Mouse (Mus musculus) cerebellum, adult (tissue): ENCODE data around the gene Pdss2.
A peak's percentile ranks its signal among the peaks of the same experiment; 100 is the strongest.

Source experiments
- ATAC-seq: cut with Nextera tagmentation; 2 replicates; pipeline ENCODE4 v1.9.2; 2017; ENCODE audit warnings: mild to moderate bottlenecking, moderate library complexity, mixed read lengths; ENCODE audit not compliant: insufficient number of reproducible peaks, low FRiP score, low TSS enrichment

The Pdss2 gene

GRCm38 (mm10) chr10:43294331-43294730 is 73.0 kb downstream of the Pdss2 start:
- ATAC-seq = peak; percentile 49; the same call in 1 of the 2 replicates

DNA sequence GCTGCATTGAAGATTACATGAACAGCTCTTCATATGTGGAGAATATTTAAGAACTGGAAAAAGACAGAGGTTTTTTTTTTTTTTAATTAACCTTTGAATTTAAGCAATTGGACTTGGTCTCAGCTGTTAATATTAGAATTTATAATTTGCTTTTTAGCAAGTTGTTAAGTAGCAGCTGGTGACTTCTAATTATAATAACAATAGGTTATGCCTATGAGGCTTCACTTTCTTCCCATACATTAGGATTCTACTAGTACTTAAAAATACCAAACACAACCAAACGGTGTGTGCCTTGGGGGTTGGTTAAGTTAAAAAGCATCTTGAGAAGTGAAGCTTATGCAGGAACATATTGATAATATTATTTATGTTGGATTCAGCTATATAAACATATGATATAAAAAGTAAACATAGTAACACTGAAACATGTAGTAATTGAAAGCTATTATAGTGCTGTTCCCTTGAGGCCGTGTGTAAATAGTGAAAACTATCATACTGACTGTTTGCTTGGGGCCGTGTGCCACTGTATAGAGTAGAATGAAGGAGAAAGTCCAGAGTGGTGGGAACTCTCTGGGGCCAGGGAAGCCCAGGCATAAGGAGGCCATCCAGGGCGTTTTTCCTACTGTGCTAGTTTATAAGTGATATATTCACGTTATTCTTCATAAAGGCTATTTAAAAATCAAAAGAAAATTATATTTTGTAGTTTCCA is 87.0 kb downstream of the Pdss2 start:
- no peak for ATAC-seq

DNA sequence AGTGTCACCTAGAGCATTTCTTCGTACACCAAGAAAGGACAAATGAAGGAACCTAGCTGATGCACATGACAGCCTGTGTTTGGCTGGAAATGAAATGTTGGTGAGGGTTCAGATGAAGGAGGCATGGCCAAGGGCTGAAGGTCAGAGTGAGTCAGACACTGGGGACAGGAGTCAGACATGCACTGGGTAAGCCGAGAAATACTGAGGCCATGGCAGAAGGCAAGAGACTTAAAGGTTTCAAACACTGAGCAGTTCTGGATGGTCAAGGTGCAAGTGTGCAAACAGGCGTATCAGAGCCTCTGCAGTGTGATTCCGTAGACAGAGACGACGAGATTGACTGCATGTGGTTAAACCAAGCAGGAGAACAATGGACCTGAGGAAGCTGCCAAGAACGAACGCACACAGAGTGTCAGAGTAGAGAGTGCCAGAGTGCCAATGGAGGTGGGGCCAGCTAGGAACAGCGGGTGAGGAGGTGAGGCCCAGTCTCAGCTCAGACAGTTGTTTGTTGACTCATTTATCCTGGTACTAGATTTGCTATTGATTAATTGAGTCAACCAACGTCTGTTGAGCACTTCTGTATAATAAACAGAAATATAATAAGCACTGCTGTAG is 89.6 kb downstream of the Pdss2 start:
- ATAC-seq = peak; percentile 58; the same call in 1 of the 2 replicates

DNA sequence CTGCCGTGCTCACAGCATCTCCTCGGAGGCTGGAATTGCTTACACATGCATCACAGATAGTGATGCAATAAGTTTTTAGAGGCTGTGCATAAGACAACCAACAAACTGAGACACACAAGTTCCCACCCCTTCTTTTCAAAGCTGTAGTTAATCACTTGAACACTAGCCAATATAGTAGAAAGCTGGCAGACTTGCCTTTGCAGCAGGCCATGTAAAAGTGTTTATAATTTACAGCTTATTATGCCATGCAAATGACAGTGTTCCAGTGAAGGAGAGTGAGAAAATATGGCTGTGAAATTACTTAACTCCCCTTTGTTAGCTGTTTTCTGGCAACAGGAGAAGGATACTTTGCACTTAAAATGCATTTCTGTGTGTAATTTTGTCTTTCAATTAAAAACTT is 90.9 kb downstream of the Pdss2 start:
- ATAC-seq = no peak

DNA sequence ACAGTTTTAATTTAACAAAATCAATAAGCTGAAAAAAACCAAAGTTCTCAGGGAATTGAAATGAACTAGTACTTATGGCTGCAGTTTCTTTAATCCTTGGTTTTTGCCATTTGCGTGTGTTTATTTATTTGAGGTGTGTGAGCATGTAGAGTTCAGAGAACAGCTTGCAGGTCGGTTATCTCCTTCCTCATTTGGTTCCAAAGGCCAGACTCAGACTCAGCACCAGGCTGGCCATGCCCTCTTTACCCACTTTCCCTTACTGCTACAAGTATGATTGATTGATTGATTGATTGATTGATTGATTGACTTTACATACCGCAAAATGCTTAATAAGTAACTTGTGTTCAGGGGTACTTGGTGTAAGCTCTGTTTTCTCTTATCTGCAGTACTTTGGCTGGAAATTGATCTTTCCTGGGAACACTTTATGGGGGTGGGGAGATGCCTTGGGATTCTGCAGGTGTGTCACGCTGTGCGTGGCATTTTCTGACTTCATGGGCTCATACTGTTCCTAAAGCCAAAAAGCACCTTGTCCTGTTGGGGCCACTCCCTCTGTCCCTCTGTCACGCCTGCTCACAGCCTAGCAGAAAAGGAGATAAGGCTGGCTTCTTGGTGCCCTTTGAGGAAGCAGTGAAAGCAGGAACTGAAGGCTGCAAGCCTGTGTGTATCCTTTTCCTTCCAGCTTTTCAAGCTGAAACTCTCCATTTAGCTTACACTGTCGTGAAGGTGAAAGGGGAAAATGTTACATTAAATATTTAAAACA is 91.6 kb downstream of the Pdss2 start:
- ATAC-seq = no peak

GRCm38 (mm10) chr10:43315228-43315627 is 93.9 kb downstream of the Pdss2 start:
- no peak for ATAC-seq

DNA sequence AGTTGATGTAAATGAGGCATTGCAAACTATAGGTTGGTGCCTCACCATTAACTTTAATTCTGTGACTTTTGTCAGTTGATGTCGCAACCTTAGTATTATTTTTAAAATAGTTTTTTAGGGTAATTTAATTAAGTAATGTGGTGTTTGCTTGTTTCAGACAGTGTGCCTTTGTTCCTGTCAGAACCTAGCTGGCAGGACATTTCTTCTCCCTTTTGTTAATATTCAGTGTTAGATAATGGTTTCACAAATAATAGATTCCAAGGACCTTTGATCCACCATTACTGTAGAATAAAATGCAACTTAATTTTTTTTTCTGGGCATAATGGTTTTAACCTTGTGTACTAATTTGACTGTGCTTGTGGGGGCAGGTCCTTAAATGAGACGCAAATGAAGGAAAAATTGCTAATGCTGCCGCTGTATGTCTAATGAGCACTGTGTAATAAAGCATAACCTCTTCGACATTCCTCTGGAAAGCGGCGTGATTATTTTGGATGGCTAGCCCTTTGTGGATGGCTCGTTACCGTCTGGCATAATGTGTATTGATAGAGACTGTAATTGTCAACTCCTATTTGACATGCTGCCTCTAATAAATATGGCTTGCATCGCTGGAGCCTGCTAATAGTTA is 96.2 kb downstream of the Pdss2 start:
- no peak for ATAC-seq

DNA sequence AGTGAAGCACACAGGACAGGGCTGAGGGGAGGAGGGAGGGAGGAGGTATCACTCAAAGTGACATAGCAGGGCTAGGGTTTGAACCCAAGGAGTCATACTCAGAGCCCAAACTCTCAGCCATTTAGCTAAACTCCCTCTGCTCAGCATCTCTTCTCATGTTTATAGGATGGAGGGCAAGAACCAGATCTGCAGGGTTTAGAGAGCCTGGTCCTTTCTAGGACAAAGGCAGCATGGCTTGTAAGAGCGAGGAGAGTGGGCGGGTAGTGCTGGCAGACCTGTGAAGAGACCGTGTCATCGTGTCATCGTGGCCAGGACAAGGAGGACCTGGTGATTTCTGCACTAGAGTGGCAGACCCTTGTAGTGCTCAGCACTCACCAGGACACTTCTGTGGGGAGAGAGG is 99.7 kb downstream of the Pdss2 start:
- ATAC-seq = no peak

DNA sequence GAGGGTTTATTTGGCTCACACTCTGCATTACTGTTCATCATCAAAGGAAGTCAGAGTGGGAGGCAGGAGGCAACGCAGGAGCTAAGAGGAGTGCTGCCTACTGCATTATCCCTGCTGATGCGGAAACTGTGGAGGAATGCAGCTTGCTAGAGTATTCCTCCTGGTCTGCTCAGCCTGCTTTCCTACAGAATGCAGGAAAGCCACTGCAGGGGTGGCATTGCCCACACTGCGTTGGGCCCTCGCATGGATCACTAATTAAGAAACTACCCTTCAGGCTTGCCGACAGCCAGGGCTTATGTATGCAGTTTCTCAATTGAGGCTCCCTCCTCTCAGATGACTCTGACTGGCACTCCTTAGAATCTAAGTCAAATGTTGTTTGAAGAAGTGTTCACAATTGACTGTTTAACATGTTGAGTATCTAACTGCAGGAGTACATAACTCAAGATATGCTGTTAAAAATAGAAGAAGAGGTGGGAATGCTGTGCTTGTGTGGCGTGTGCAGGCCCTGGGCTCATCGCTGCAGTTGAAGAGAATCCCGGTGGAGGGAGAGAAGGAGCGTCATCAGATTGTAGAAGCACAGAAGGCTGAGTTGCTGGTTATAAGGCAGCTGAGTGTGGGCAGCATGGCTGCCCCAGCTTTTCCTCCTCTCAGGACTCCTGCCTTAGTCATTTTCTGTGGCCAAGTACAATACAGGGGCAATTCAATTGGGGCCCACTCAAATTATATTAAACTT is 101.3 kb downstream of the Pdss2 start:
- no peak for ATAC-seq

DNA sequence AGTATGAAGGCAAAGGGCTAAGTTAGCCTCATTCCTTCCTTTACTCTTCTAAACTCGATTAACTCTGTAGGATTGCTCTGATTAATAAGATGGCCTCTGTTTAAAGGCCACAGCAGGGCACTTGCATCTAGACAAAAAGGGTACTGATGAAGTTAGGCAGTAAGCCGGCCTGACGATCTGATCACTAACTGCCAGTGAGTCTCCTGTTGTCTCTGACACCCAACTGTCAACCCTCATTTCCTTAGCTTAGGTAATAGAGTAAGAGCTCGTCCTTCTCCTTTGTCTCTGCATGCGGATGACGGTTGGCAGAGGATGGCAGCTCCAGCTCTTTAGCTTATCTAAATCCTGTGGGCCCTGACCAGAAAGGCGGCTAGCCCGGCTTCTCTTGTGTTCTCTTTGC is 102.1 kb downstream of the Pdss2 start:
- no peak for ATAC-seq

GRCm38 (mm10) chr10:43329813-43330212 is 108.5 kb downstream of the Pdss2 start:
- ATAC-seq = no peak

- no peak for ATAC-seq
These were observed 109.4 kb downstream of the Pdss2 start for GRCm38 (mm10) chr10:43330691-43331090.

GRCm38 (mm10) chr10:43331931-43332701 is 110.8 kb downstream of the Pdss2 start:
- ATAC-seq = no peak

- ATAC-seq = no peak
These were observed 114.6 kb downstream of the Pdss2 start for GRCm38 (mm10) chr10:43335874-43336273.

GRCm38 (mm10) chr10:43337110-43337509 is 115.8 kb downstream of the Pdss2 start:
- ATAC-seq = no peak

- ATAC-seq = no peak
These were observed 118.5 kb downstream of the Pdss2 start for GRCm38 (mm10) chr10:43339811-43340210.

DNA sequence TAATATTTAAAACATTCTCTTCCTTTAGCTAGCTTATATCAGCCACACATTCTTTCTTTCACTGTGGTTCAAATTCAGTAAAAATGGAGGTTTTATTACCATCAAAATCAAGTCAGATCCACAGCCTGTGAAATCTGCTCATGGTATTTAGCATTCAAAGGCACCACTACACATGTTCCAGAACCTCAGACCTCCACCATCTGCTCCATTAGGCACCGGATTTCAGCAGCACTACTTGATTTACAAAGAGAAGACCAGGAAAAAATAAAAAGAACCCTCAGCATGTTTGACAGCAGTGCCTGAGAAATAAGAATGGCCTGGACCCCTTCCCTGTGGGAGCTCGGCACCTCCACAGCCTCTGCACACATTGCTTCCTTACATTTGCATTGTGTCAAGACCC is 128.4 kb downstream of the Pdss2 start:
- ATAC-seq = no peak

DNA sequence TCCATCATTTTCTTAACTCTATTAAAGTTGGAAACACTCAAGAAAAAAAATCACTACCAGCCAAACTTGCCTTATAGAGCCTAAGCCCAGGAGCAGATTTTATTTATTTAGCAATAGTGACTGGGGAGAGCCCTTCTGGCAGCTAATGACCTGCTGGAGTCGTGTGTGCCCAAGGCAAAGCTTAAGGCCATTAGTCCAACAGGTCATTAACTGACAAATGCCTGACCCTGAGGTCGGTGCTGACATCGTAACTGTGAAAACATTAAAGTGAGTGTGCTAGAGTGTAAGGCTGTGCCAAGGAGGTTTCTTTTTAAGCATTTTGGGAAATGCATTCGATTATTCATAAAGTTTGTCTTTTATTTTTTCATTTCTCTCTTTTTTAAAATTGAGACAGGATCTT is 136.6 kb downstream of the Pdss2 start:
- no peak for ATAC-seq

DNA sequence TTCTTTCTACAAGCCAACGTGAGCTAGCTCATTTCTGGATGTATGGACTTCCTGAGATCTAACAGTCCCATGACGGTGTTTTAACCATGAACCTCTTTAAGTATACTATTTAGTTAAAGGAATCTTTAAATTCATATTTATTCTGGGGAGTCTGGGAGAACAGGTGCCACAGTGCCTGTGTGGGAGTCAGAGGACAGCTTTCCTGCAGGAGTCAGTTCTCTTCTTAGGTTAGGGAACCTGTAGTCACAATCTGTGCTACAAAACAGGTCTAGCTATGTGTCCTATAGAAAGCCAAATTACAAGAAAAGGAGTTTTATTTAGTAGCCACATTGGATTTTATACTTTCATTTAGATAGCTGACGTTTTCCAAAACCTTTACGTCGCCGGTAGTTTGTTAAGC is 141.7 kb downstream of the Pdss2 start:
- no peak for ATAC-seq

DNA sequence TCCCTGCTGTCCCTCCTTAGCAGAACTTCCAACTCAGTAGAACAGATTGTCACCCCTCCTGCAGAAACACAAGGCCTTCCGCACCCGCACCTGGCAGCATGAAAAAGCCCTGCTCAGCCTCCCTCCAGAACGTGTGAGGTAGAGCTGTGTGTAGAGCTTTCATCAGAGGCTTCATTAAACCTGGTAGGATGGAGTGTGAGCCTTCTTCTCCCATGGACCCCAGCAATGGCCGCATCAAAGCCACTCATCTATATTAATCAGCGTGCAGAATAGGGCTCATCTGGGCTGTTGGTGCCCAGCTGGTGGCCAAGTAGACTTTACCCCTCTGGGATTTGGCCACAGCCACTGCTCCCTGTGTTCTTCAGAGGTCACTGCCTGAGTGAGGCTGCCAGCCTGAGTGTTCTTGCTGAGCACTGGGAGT is 142.2 kb downstream of the Pdss2 start:
- peak; percentile 93 for ATAC-seq
